Mouse (Mus musculus) embryonic facial prominence, embryonic 14.5 days (tissue): ENCODE measurements at regions not wholly inside any gene's neighbourhood (a gene's known extent, or its start where the extent isn't known, plus 50 kb on each side); places are given as distances from the start of the nearest gene placed in this dataset.

Experiments used
- ATAC-seq: fragments of 200-750 bp; cut with Nextera tagmentation; 2 replicates; pipeline ENCODE4 v1.8.0; 2017; ENCODE audit warnings: low read depth, moderate number of reproducible peaks, moderate TSS enrichment
- DNase-seq: peaks from one replicate; pipeline ENCODE4 v3.0.0-alpha.2; 2015; ENCODE audit warnings: low spot score
- H3K27ac ChIP-seq: fragments of 300-500 bp; sonication (generic); replicated peaks from 2 replicates; pipeline ENCODE4 v1.5.1; 2014; ENCODE audit warnings: low read depth, mild to moderate bottlenecking, low read length, moderate library complexity
- H3K27me3 ChIP-seq: fragments of 300-500 bp; sonication (generic); replicated peaks from 2 replicates; pipeline ENCODE4 v1.6.1; 2014; ENCODE audit warnings: low read length; ENCODE audit not compliant: control insufficient read depth, insufficient read depth
- H3K36me3 ChIP-seq: fragments of 300-500 bp; sonication (generic); 2 replicates; pipeline ENCODE4 v1.6.1; 2014; ENCODE audit warnings: low read length, mixed read lengths; ENCODE audit not compliant: control insufficient read depth, insufficient read depth
- H3K4me1 ChIP-seq: fragments of 300-500 bp; sonication (generic); 2 replicates; pipeline ENCODE4 v1.6.1; 2014; ENCODE audit warnings: antibody characterized with exemption, low read length; ENCODE audit not compliant: control insufficient read depth, insufficient read depth
- H3K4me2 ChIP-seq: fragments of 300-500 bp; sonication (generic); 2 replicates; pipeline ENCODE4 v1.6.1; 2014; ENCODE audit warnings: low read depth, mild to moderate bottlenecking, low read length, moderate library complexity, mixed read lengths
- H3K4me3 ChIP-seq: fragments of 300-500 bp; sonication (generic); 2 replicates; pipeline ENCODE4 v1.5.1; 2014; ENCODE audit warnings: low read depth, mild to moderate bottlenecking, low read length
- H3K9ac ChIP-seq: fragments of 300-500 bp; sonication (generic); 2 replicates; pipeline ENCODE4 v1.6.1; 2014; ENCODE audit warnings: low read depth, mild to moderate bottlenecking, low read length, moderate library complexity, mixed read lengths
- H3K9me3 ChIP-seq: fragments of 300-500 bp; sonication (generic); 2 replicates; pipeline ENCODE4 v1.6.1; 2016; ENCODE audit warnings: low read length; ENCODE audit not compliant: control insufficient read depth
- WGBS: fragments of 180-500 bp; shearing (Covaris S2); extraction: QIAGEN DNeasy Blood & Tissue Kit; methylation state at CpG from one replicate; pipeline ENCODE4 v1.1.7; 2014; 5-methylcytosine and 5-hydroxymethylcytosine counted together

GRCm38 (mm10) chr14:32735356-32735755 lies 50.3 kb upstream of the 3425401B19Rik start:
- H3K9ac ChIP-seq: no peak overlapping the region
- ATAC-seq: no peak

More at GRCm38 (mm10) chr14:32735356-32735755, 50.3 kb upstream of the 3425401B19Rik start:
- H3K27ac ChIP-seq: no peak overlapping the region
- WGBS: 70% methylated on average over 2 of the region's 2 CpGs
- no peak overlapping the region for H3K4me2 ChIP-seq
- H3K36me3 ChIP-seq: no peaks in the 10 kb centered on the region
- peak; percentile 5 for DNase-seq
- H3K9me3 ChIP-seq: no peaks in the 10 kb centered on the region; the same call in 1 of the 2 replicates
- no peaks in the 10 kb centered on the region for H3K27me3 ChIP-seq
- no peak overlapping the region for H3K4me3 ChIP-seq
- no peaks in the 10 kb centered on the region for H3K4me1 ChIP-seq
